Mouse (Mus musculus) liver, embryonic 15.5 days (tissue): ENCODE data around the gene Ppp1r1b. TPM values are rescaled to one million over a fixed set of nuclear protein-coding genes. Genes with fewer than 3 reads are reported as not detected.

ENCODE experiments used
- ATAC-seq: fragments of 200-750 bp; cut with Nextera tagmentation; 2 replicates; pipeline ENCODE4 v1.8.0; 2017; ENCODE audit warnings: moderate number of reproducible peaks, mild to moderate bottlenecking, moderate library complexity; ENCODE audit not compliant: insufficient read depth
- H3K27ac ChIP-seq: fragments of 300-500 bp; sonication (generic); replicated peaks from 2 replicates; pipeline ENCODE4 v1.5.1; 2015; ENCODE audit warnings: mild to moderate bottlenecking, inconsistent platforms
- H3K27me3 ChIP-seq: fragments of 300-500 bp; sonication (generic); 2 replicates; pipeline ENCODE4 v1.6.1; 2015; ENCODE audit warnings: mild to moderate bottlenecking, inconsistent platforms
- H3K36me3 ChIP-seq: fragments of 300-500 bp; sonication (generic); replicated peaks from 2 replicates; pipeline ENCODE4 v1.6.1; 2015; ENCODE audit warnings: moderate library complexity, mild to moderate bottlenecking, inconsistent platforms
- H3K4me1 ChIP-seq: fragments of 300-500 bp; sonication (generic); replicated peaks from 2 replicates; pipeline ENCODE4 v1.6.1; 2015; ENCODE audit warnings: inconsistent platforms
- H3K4me2 ChIP-seq: fragments of 300-500 bp; sonication (generic); 2 replicates; pipeline ENCODE4 v1.6.1; 2015; ENCODE audit warnings: moderate library complexity, mild to moderate bottlenecking, inconsistent platforms
- H3K4me3 ChIP-seq: fragments of 300-500 bp; sonication (generic); replicated peaks from 2 replicates; pipeline ENCODE4 v1.5.1; 2015; ENCODE audit warnings: mild to moderate bottlenecking, inconsistent platforms
- H3K9ac ChIP-seq: fragments of 300-500 bp; sonication (generic); 2 replicates; pipeline ENCODE4 v1.6.1; 2015; ENCODE audit warnings: moderate library complexity, mild to moderate bottlenecking, inconsistent platforms
- H3K9me3 ChIP-seq: fragments of 300-500 bp; sonication (generic); replicated peaks from 2 replicates; pipeline ENCODE4 v1.6.1; 2016; ENCODE audit warnings: inconsistent platforms
- WGBS: fragments of 180-500 bp; shearing (Covaris S2); methylation state at CpG from one replicate; pipeline ENCODE4 v1.1.7; 2015; ENCODE audit warnings: mixed read lengths; ENCODE audit not compliant: insufficient replicate concordance; 5-methylcytosine and 5-hydroxymethylcytosine counted together
- polyA plus RNA-seq: library from polyadenylated mRNA; unstranded; fragments of >200 nt; fragmentation: Nextera tagmentation; extraction: Ambion mirVana; gene quantifications from 2 replicates; pipeline ENCODE4 v1.2.1, GENCODE M21; 2015

Ppp1r1b gene
- polyA plus RNA-seq, 1 experiment from 2014 or later, result 0.59 TPM

DNA sequence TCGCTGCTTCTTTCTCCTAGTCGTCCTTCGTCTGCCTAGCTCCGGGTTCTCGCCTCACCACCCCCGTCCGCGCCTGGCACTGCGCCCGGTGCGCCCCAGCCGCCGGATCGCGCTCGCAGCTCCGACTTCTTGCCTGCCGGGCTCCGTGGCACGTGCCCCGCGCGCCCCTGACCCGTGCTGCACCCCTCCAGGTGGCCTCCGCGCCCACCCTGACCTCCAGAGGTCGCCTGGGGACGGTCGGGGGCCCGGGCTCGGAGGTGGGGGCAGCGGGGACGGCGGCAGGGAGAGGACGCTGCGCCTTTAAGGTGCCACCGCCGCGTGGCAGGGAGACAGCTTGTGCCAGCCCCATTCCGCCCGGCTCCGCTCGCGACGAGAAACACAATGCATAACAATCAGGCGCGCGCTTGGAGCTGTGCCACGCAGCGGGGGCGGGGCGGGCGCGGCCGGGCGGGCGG lies 9.7 kb upstream of the Ppp1r1b start:
- no peak overlapping the region for H3K9ac ChIP-seq
- no peak for ATAC-seq
- H3K36me3 ChIP-seq, result no peaks in the 10 kb centered on the region
- no peak overlapping the region for H3K27ac ChIP-seq
- no peaks in the 10 kb centered on the region for H3K9me3 ChIP-seq
- peaks cover 97% of the 10 kb centered on the region for H3K27me3 ChIP-seq
- H3K4me2 ChIP-seq, result peak overlapping the region; percentile 65
- peaks cover 27% of the 10 kb centered on the region for H3K4me1 ChIP-seq
- WGBS, result 1% methylated on average over 46 of the region's 57 CpGs
- peak overlapping the region; percentile 42 for H3K4me3 ChIP-seq

DNA sequence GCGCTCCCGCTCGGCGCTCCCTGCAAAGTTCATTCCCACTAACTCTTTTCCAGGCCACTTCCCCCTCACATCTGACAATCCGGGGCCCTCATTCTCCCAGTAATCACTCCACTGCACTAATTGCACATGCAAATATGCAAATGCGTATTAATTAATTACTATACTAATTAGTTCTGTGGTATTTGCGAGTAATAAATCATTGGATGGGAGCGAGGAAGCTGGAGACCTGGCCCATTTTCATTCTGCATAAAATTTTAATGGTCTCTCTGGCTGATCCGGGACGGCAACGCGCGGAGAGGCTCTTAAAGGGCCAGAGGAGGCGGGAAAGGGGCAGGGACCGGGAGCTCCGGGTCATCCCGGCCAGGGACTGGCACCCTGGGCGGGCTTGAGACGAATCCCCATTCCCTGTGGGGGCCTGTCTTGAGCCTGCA lies 9.1 kb upstream of the Ppp1r1b start:
- ATAC-seq, result no peak
- H3K4me3 ChIP-seq, result peak overlapping the region; percentile 42
- H3K4me2 ChIP-seq, result peak overlapping the region; percentile 65
- H3K4me1 ChIP-seq, result peaks cover 27% of the 10 kb centered on the region
- no peaks in the 10 kb centered on the region for H3K36me3 ChIP-seq
- H3K9ac ChIP-seq, result no peak overlapping the region
- H3K27me3 ChIP-seq, result peaks cover 95% of the 10 kb centered on the region
- no peak overlapping the region for H3K27ac ChIP-seq
- whole genome bisulfite sequencing, result 2% methylated on average over 19 of the region's 19 CpGs
- no peaks in the 10 kb centered on the region for H3K9me3 ChIP-seq

DNA sequence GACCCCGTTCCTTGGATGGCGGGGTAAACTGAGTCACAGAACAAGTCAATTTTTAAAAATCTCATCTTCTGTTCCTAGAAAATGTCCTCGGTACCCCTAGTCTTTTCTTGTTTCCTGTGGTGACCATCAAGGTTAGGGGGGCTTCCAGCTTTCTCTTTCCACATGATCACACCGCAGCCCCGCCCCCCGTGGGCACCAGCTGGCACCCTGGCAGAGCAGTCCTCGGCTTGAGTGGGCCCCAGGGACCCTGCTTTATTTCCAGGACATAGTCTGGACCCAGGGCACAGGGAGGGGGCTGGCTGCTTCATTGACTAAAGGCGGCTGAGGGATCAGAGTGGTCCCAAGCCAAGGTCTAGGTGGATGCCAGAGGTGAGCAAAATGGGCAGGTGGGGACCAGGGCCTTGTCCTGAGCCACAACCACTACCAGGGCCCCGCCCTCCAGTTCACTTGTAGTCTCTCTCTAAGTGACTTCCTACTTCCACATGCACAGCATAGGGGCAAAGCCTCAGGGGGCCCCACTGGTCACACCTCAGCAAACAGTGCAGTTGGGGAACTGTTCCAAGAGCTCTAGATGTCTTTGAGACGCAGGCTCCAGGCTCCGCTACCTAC lies 8.4 kb upstream of the Ppp1r1b start:
- no peak for ATAC-seq
- Histone ChIP-seq H3K27me3 (peaks cover 95% of the 10 kb centered on the region), H3K4me2 (peak overlapping the region; percentile 65; the same call in 1 of the 2 replicates), H3K9ac (no peak overlapping the region), H3K9me3 (no peaks in the 10 kb centered on the region), H3K27ac (no peak overlapping the region), H3K36me3 (no peaks in the 10 kb centered on the region), H3K4me3 (no peak overlapping the region), H3K4me1 (peaks cover 21% of the 10 kb centered on the region)
- 10% methylated on average over 11 of the region's 11 CpGs for WGBS

DNA sequence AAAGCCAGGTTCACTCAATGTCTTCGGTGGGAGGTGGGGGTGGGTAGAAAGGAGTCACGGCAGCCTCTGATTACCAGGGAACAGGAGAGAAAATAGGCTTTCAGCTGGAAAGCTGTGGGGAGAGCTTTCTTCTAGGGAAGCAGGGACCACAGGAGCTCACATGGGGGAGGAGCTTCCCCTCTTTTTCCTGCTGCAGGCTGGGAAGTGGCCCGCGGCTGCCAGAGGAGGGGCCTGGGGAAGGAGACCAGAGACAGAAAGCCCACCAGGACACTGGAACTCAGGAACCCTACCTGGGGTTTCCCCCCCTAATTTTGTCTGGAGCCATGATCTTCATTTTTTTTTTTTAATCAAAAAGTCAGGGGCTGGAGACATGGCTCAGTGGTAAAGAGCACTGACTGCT lies 7.6 kb upstream of the Ppp1r1b start:
- Histone ChIP-seq H3K9ac (no peak overlapping the region), H3K36me3 (no peaks in the 10 kb centered on the region), H3K4me1 (peaks cover 19% of the 10 kb centered on the region), H3K27me3 (peaks cover 94% of the 10 kb centered on the region), H3K9me3 (no peaks in the 10 kb centered on the region), H3K27ac (no peak overlapping the region), H3K4me2 (no peak overlapping the region), H3K4me3 (no peak overlapping the region)
- ATAC-seq, result no peak
- 9% methylated on average over 4 of the region's 4 CpGs for WGBS

DNA sequence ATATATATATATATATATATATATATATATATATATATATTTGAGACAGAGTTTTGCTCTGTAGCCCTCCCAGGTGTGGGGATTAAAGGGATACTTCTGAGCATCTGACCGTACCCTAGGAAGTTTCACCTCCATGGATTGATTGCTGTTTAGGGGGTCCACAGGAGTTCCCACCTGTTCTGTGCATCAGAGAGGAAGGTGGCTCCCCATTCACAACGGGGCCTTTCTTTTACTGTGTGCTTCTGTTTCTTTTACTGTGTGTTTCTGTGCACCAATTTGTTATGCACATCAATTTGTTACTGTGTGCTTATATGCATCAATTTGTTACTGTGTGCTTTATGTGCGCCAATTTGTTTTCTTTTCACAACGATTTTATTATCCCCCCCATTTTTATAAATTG lies 7.0 kb upstream of the Ppp1r1b start:
- Histone ChIP-seq H3K9ac (no peak overlapping the region), H3K9me3 (no peaks in the 10 kb centered on the region), H3K4me1 (peaks cover 19% of the 10 kb centered on the region), H3K27ac (no peak overlapping the region), H3K4me2 (no peak overlapping the region), H3K4me3 (no peak overlapping the region), H3K36me3 (no peaks in the 10 kb centered on the region), H3K27me3 (peaks cover 94% of the 10 kb centered on the region)
- ATAC-seq, result no peak
- WGBS, result 46% methylated on average over 4 of the region's 4 CpGs

DNA sequence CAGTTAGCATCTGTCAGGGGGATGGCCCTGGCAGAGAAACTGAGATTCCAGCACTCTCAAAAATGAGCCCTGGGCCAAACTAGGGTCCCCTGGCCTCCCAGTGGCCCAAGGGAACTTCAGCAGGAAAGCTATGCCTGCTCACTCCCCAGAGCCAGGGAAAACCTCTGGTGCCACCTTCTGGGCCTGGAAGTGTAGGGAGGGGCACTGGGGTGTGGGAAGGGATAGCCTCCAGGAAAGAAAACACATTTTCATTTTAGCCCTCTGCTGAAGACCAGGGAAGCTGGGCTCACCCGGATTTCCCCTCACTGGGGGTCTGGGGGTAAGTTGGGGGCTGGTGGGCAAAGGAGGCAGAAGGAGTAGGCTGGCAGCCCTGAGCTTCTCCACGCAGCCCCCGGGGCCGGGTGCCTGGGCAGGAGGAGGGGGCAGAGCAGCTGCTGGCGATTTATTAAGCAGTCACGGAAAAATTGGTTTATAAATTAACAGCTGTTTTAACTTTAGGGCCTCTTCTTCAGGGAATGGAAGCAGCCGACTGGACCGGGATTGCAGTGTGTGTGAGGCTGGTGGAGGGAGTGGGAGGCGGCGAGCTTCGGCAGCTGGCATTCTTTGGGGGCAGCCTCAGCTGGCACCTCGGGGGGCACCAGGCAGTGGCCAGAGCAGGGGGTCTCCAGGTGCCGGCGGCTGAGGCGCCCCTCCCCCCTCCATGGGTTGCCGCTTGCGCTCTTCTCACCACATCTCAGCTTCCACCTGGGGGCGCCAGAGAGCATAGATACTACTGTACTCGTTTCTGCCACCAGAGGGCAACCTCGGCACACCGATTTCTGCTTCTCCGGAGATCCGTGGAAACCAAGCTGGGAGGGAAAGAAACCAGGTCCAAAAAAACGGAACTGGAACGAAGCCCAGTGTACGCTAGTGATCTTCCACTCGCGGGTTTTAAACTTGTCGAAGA lies 5.9 kb upstream of the Ppp1r1b start:
- Histone ChIP-seq H3K4me2 (peak overlapping the region; percentile 54), H3K36me3 (no peaks in the 10 kb centered on the region), H3K9ac (no peak overlapping the region), H3K4me3 (no peak overlapping the region), H3K9me3 (no peaks in the 10 kb centered on the region), H3K4me1 (peaks cover 19% of the 10 kb centered on the region), H3K27ac (no peak overlapping the region), H3K27me3 (peaks cover 94% of the 10 kb centered on the region)
- peak; percentile 55; the same call in 1 of the 2 replicates for ATAC-seq
- 3% methylated on average over 29 of the region's 29 CpGs for WGBS

DNA sequence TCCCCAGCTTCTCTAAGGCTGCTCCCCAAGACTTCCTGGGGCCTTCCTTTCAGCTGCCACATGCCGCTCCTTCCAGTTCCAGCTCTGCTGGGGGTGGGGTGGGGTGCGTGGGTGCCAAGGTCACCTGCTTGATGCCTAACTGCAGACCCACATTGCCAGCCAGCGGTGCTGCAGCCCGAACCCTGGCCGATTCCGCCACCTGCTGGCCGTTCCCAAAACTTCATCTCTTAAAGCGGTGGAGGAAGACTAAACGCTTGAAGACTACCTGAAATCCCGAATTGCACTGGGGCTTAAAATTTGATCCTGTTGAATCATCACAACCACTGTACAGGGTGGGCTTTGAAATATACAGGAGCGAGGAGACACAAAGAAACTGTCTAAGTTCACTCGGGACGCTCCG lies 3.0 kb upstream of the Ppp1r1b start:
- H3K36me3 ChIP-seq, result no peaks in the 10 kb centered on the region
- H3K9ac ChIP-seq, result no peak overlapping the region
- H3K9me3 ChIP-seq, result no peaks in the 10 kb centered on the region
- peaks cover 18% of the 10 kb centered on the region for H3K4me1 ChIP-seq
- peaks cover 94% of the 10 kb centered on the region for H3K27me3 ChIP-seq
- H3K27ac ChIP-seq, result no peak overlapping the region
- H3K4me2 ChIP-seq, result 0 out of 2 replicates have a peak overlapping the region, but pooled peaks have one; percentile 23
- 1% methylated on average over 14 of the region's 14 CpGs for WGBS
- no peak for ATAC-seq
- H3K4me3 ChIP-seq, result no peak overlapping the region

DNA sequence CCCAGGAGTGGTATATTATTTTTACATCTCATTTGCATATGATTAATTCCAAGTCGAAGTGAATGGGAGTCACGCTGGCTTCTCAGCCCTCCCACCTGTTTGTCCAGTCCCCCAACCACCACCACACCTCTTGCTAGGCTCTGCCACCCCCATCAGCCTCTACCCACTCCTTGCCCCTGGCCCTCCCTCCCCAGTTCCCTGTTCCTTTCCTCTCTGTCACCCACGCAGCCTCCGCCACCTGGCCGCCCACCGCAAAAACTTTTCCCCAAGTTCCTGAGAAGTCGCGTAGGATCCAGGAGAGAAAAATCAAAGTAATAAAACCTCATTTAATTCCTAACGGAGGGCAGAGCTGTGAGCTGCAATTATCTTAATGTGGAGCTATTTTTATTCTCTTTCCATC lies 2.0 kb upstream of the Ppp1r1b start:
- no peaks in the 10 kb centered on the region for H3K36me3 ChIP-seq
- 17% methylated on average over 9 of the region's 9 CpGs for WGBS
- H3K4me1 ChIP-seq, result peaks cover 18% of the 10 kb centered on the region
- H3K4me3 ChIP-seq, result no peak overlapping the region
- no peak overlapping the region for H3K27ac ChIP-seq
- no peaks in the 10 kb centered on the region for H3K9me3 ChIP-seq
- no peak overlapping the region for H3K4me2 ChIP-seq
- peaks cover 95% of the 10 kb centered on the region for H3K27me3 ChIP-seq
- no peak overlapping the region for H3K9ac ChIP-seq
- ATAC-seq, result no peak

DNA sequence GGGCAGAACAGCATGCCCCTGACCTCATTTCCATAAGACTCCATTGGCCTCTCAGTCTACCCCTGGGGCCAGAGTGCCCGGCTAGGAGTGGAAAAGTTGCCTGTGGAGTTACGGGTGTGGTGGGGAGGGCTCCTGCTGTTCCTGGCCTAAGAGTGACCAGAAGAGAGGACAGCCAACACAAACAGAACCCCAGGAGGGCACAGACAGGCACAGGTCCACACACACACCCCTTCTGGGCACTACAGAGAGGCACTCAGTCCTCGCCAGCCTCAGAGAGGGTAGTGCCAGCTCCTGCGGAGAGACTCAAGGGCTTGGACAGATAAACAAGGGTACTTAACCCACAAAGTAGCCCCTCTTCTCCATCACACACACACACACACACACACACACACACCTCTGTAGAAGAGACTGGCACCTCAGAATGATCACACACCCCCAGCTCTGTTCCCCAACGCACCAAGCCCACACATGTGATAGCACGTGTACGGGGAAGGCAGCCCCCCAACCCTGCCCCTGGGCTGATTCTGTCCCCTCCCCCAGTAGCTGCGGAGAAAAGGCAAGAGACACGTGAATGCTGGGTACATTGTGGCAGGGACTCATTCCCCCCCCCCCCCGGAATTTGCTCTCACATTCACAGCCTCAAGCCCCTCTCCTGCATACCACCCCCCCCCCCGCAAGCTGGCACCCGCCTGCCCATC lies 670 bp upstream of the Ppp1r1b start:
- Histone ChIP-seq H3K4me2 (no peak overlapping the region), H3K27ac (no peak overlapping the region), H3K4me3 (no peak overlapping the region), H3K9ac (no peak overlapping the region), H3K27me3 (peaks cover 95% of the 10 kb centered on the region), H3K36me3 (no peaks in the 10 kb centered on the region), H3K9me3 (no peaks in the 10 kb centered on the region), H3K4me1 (peaks cover 14% of the 10 kb centered on the region)
- WGBS, result 8% methylated on average over 12 of the region's 12 CpGs
- no peak for ATAC-seq

DNA sequence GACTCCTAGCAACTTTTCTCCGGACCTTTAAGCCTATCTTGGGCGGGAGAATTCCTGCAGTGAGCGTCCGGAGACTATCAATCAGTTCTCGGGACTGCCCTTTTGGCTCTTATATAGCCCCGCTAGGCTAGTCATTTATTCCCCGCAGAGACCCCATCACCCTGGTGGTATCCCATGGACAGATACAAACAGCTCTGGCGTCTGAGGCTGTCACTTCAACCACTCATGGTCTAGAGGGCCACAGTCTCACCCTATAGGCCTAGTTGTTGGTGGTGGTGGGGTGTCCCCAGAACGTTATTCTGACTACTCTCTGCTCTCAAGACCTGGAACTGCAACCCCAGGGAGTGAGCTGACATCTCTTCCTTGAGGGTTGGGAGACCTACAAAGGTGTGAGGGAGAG lies 1.1 kb downstream of the Ppp1r1b start:
- no peak for ATAC-seq
- H3K4me2 ChIP-seq, result no peak overlapping the region
- peaks cover 14% of the 10 kb centered on the region for H3K4me1 ChIP-seq
- 11% methylated on average over 9 of the region's 9 CpGs for WGBS
- no peaks in the 10 kb centered on the region for H3K9me3 ChIP-seq
- H3K4me3 ChIP-seq, result 0 out of 2 replicates have a peak overlapping the region, but pooled peaks have one; percentile 30
- H3K27ac ChIP-seq, result no peak overlapping the region
- H3K36me3 ChIP-seq, result no peaks in the 10 kb centered on the region
- peaks cover 98% of the 10 kb centered on the region for H3K27me3 ChIP-seq
- H3K9ac ChIP-seq, result no peak overlapping the region
